Mouse (Mus musculus): ENCODE data around the gene Bricd5. TPM values are rescaled to one million over a fixed set of nuclear protein-coding genes. Genes with fewer than 3 reads are reported as not detected.

Gene Bricd5
- total RNA-seq, 1 experiment from 2014 or later, result 1.2 TPM

GRCm38 (mm10) chr17:24496026-24496425 is 22.3 kb downstream of the Bricd5 start:
- ATAC-seq (replicated peaks in 1 of 2; ENCODE audit: insufficient read depth in 1 of 2, low FRiP score in 2 of 2, low TSS enrichment in 1 of 2, low read depth in 1 of 2, poor library complexity in 2 of 2, severe bottlenecking in 2 of 2), result no peak

GRCm38 (mm10) chr17:24502208-24502607 is 28.5 kb downstream of the Bricd5 start:
- no peak for ATAC-seq (replicated peaks in 1 of 2; ENCODE audit: insufficient read depth in 1 of 2, low FRiP score in 2 of 2, low TSS enrichment in 1 of 2, low read depth in 1 of 2, poor library complexity in 2 of 2, severe bottlenecking in 2 of 2)

GRCm38 (mm10) chr17:24504085-24504484 is 30.4 kb downstream of the Bricd5 start:
- ATAC-seq (replicated peaks in 1 of 2; ENCODE audit: insufficient read depth in 1 of 2, low FRiP score in 2 of 2, low TSS enrichment in 1 of 2, low read depth in 1 of 2, poor library complexity in 2 of 2, severe bottlenecking in 2 of 2), result no peak

GRCm38 (mm10) chr17:24505286-24505955 is 31.7 kb downstream of the Bricd5 start:
- no peak for ATAC-seq (replicated peaks in 1 of 2; ENCODE audit: insufficient read depth in 1 of 2, low FRiP score in 2 of 2, low TSS enrichment in 1 of 2, low read depth in 1 of 2, poor library complexity in 2 of 2, severe bottlenecking in 2 of 2)

- ATAC-seq (replicated peaks in 1 of 2; ENCODE audit: insufficient read depth in 1 of 2, low FRiP score in 2 of 2, low TSS enrichment in 1 of 2, low read depth in 1 of 2, poor library complexity in 2 of 2, severe bottlenecking in 2 of 2), result no peak
Measured at GRCm38 (mm10) chr17:24506332-24507070, 32.8 kb downstream of the Bricd5 start.

- no peak for ATAC-seq (replicated peaks in 1 of 2; ENCODE audit: insufficient read depth in 1 of 2, low FRiP score in 2 of 2, low TSS enrichment in 1 of 2, low read depth in 1 of 2, poor library complexity in 2 of 2, severe bottlenecking in 2 of 2)
Measured at GRCm38 (mm10) chr17:24507129-24507664, 33.5 kb downstream of the Bricd5 start.

- ATAC-seq (replicated peaks in 1 of 2; ENCODE audit: insufficient read depth in 1 of 2, low FRiP score in 2 of 2, low TSS enrichment in 1 of 2, low read depth in 1 of 2, poor library complexity in 2 of 2, severe bottlenecking in 2 of 2), result no peak
Measured at GRCm38 (mm10) chr17:24507806-24508460, 34.2 kb downstream of the Bricd5 start.

- ATAC-seq (replicated peaks in 1 of 2; ENCODE audit: insufficient read depth in 1 of 2, low FRiP score in 2 of 2, low TSS enrichment in 1 of 2, low read depth in 1 of 2, poor library complexity in 2 of 2, severe bottlenecking in 2 of 2), result peak in 1 of 2 experiments; percentile 58; a peak in 1 of 4 replicates
Measured at GRCm38 (mm10) chr17:24513609-24514008, 39.9 kb downstream of the Bricd5 start.

GRCm38 (mm10) chr17:24514270-24515257 is 40.9 kb downstream of the Bricd5 start:
- no peak for ATAC-seq (replicated peaks in 1 of 2; ENCODE audit: insufficient read depth in 1 of 2, low FRiP score in 2 of 2, low TSS enrichment in 1 of 2, low read depth in 1 of 2, poor library complexity in 2 of 2, severe bottlenecking in 2 of 2)

- no peak for ATAC-seq (replicated peaks in 1 of 2; ENCODE audit: insufficient read depth in 1 of 2, low FRiP score in 2 of 2, low TSS enrichment in 1 of 2, low read depth in 1 of 2, poor library complexity in 2 of 2, severe bottlenecking in 2 of 2)
Measured at GRCm38 (mm10) chr17:24520450-24520849, 46.8 kb downstream of the Bricd5 start.

GRCm38 (mm10) chr17:24524734-24525133 is 51.0 kb downstream of the Bricd5 start:
- ATAC-seq (replicated peaks in 1 of 2; ENCODE audit: insufficient read depth in 1 of 2, low FRiP score in 2 of 2, low TSS enrichment in 1 of 2, low read depth in 1 of 2, poor library complexity in 2 of 2, severe bottlenecking in 2 of 2), result no peak

Other genes starting within 250 kb of the Bricd5 start
- gene Ccnf, start 222.4 kb upstream of the Bricd5 start, total RNA-seq (2017), result 18.1 and 21.1 TPM in 2 replicates
- gene Abca17, start 122.8 kb upstream of the Bricd5 start, total RNA-seq (2017), result 0.25 TPM in 1 of 2 replicates, not detected in the other
- 12.8 and 14.2 TPM in 2 replicates for gene Abca3, start 121.9 kb upstream of the Bricd5 start, total RNA-seq (2017)
- 160 and 256 TPM in 2 replicates for gene Rnps1, start 59.3 kb upstream of the Bricd5 start, total RNA-seq (2017)
- 21.2 and 30.8 TPM in 2 replicates for gene Eci1, start 47.2 kb upstream of the Bricd5 start, total RNA-seq (2017)
- gene Dnase1l2, start 30.8 kb upstream of the Bricd5 start, total RNA-seq (2017), result 2.7 TPM in 1 of 2 replicates, not detected in the other
- gene E4f1, start 3.6 kb upstream of the Bricd5 start, total RNA-seq (2017), result 12.1 and 22.6 TPM in 2 replicates
- gene Pgp, start 3.5 kb upstream of the Bricd5 start, total RNA-seq (2017), result 12.9 and 13.3 TPM in 2 replicates
- 9.2 and 31.8 TPM in 2 replicates for gene Mlst8, start 5.2 kb downstream of the Bricd5 start, total RNA-seq (2017)
- not detected in 2 replicates for gene Caskin1, start 14.7 kb downstream of the Bricd5 start, total RNA-seq (2017)
- gene Traf7, start 54.1 kb downstream of the Bricd5 start, total RNA-seq (2017), result 72.9 and 85.6 TPM in 2 replicates
- 1.4 TPM in 1 of 2 replicates, not detected in the other for gene Rab26, start 60.3 kb downstream of the Bricd5 start, total RNA-seq (2017)
- gene Pkd1, start 76.0 kb downstream of the Bricd5 start, total RNA-seq (2017), result 13.3 and 17.9 TPM in 2 replicates
- 25.1 and 59.3 TPM in 2 replicates for gene Tsc2, start 158.7 kb downstream of the Bricd5 start, total RNA-seq (2017)
- 11.1 and 14.5 TPM in 2 replicates for gene Nthl1, start 158.8 kb downstream of the Bricd5 start, total RNA-seq (2017)
- gene Slc9a3r2, start 176.4 kb downstream of the Bricd5 start, total RNA-seq (2017), result 2.2 and 4.7 TPM in 2 replicates
- not detected in 2 replicates for gene Npw, start 184.6 kb downstream of the Bricd5 start, total RNA-seq (2017)
- gene Zfp598, start 195.8 kb downstream of the Bricd5 start, total RNA-seq (2017), result 19.7 and 22.8 TPM in 2 replicates
- gene Syngr3, start 216.1 kb downstream of the Bricd5 start, total RNA-seq (2017), result 0.25 TPM in 1 of 2 replicates, not detected in the other
- 29.3 and 45.5 TPM in 2 replicates for gene Gfer, start 222.3 kb downstream of the Bricd5 start, total RNA-seq (2017)
- gene Noxo1, start 222.3 kb downstream of the Bricd5 start, total RNA-seq (2017), result 1.2 and 2.8 TPM in 2 replicates
- 24.0 and 29.7 TPM in 2 replicates for gene Tbl3, start 233.8 kb downstream of the Bricd5 start, total RNA-seq (2017)
- not detected in 2 replicates for gene Rnf151, start 244.2 kb downstream of the Bricd5 start, total RNA-seq (2017)
- gene Rps2, start 244.2 kb downstream of the Bricd5 start, total RNA-seq (2017), result 1,140 and 1,689 TPM in 2 replicates